Mouse (Mus musculus) lung, postnatal 0 days (tissue): ENCODE measurements around the gene Nup153.
A peak's percentile ranks its signal among the peaks of the same experiment; 100 is the strongest.

ENCODE experiments used
- CTCF ChIP-seq: IDR thresholded peaks from 2 replicates; pipeline ENCODE4 v1.5.1; 2016; ENCODE audit warnings: antibody characterized with exemption, mild to moderate bottlenecking
- EP300 ChIP-seq: IDR thresholded peaks from 2 replicates; pipeline ENCODE4 v1.6.1; 2016; ENCODE audit warnings: antibody characterized with exemption, mild to moderate bottlenecking, control low read depth

DNA sequence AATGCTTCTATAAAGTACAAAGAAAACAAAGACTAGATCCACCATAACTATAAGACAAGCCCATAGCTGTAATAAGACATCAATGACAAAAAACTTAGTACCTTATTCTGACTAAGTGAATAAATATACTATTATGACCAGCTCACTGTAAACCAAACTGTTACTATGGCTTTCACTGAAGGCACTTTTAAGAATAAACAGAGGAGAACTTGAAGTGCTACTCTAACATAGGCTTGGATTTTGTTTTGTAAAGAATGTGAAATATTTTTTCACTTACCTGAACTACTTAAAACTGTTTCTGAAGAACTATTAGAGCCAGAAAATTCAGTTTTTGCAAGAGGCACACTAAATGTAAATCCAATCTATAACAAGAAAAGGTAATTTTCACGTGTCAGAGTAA lies 28.4 kb downstream of the Nup153 start:
- TF ChIP-seq CTCF, result no peak
- peak; percentile 67; the same call in 1 of the 2 replicates for TF ChIP-seq EP300
